Mouse (Mus musculus): ENCODE measurements around the gene Fgb.

The Fgb gene

DNA sequence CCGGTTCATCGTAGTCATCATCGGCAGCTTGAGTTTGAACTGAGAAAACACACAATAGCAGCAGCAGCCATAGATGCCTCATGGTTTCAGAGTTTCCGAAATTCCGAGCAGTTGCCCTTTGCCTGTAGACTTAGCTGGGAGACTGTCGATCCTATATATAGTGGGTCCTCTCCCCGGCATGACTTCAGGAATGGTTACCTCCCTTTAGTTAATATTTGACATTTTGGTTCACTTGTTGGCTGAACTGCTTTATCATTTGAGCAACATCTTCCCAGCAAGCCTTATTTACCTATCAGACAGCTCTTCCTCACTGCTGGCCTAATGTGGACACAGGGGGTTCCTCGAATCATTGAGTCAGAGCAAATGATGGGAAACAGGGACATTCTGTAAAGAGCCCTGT lies at the start of gene Fgb:
Gene Fgb, minus strand, starts transcription at position 184 of the 400 bp plus-strand sequence.
- DNase-seq (ENCODE audit: low spot score) = no peak

- no peak for DNase-seq (ENCODE audit: low spot score)
These were observed 49.5 kb upstream of the Fgb start for GRCm38 (mm10) chr3:83099139-83099538.

- no peak for DNase-seq (ENCODE audit: low spot score)
These were observed 48.9 kb upstream of the Fgb start for GRCm38 (mm10) chr3:83098546-83099034.

DNA sequence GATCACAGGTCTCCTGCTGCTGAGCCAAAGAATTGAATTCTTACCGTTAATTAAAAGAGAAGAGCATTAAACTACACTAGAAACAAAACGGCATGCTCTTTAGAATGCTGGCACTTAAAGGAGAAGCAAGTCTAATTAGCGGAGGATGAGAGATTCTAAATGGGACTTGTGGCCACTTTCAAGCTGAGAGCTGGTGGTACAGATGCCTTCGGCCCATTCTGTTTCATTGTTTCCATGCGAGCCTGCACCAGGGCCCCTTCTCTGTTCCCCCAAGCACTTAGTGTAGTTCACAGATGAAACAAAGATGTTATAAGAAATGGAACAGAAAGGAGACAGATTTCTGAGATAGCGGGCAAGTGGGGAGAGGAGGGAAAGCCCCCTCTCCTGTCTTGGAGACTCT lies 47.9 kb upstream of the Fgb start:
- no peak for DNase-seq (ENCODE audit: low spot score)

DNA sequence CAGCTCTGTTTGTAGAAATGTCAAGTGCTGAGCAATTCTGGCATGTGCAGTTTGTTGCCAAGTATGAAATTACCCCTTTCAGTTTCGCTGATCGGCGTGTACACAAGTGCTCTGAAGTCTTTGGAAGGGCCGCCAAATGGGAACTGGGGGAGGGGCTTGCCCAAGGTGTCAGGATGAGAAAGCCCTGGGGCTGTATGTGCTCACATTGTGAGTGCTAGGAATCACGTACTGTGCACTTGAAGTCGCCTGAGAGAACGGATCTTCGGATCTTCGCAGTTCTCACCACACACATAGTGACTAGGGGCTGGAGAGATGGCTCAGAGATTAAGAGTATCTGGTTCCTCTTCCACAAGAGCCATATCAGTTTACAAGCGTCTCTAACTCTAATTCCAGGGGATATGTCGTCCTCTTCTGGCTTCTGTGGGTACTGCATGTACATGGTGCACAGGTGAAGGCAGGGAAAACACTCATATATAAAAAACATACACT lies 30.9 kb upstream of the Fgb start:
- peak; percentile 36 for DNase-seq (ENCODE audit: low spot score)

- no peak for DNase-seq (ENCODE audit: low spot score)
These were observed 26.9 kb upstream of the Fgb start for GRCm38 (mm10) chr3:83076563-83076962.

- no peak for DNase-seq (ENCODE audit: low spot score)
These were observed 20.6 kb upstream of the Fgb start for GRCm38 (mm10) chr3:83070231-83070630.

DNA sequence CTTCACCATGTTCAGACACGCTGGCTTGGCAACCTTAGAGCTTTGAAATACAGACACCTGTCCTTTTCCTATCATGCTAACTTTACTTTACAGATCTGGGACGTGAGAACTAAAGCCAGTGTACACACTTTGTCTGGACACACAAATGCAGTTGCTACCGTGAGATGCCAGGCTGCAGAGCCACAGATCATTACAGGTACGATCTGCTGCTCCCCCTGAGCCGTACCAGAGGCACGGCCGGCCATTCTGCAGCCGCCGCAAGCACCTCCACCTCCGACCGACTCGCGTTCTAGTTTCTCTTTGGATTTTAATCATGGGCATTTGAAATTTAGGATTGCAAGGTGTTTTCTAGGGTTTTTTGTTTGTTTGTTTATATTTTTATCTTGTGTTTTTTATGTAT lies 19.2 kb upstream of the Fgb start:
- no peak for DNase-seq (ENCODE audit: low spot score)

- DNase-seq (ENCODE audit: low spot score) = no peak
These were observed 18.3 kb upstream of the Fgb start for GRCm38 (mm10) chr3:83067920-83068319.

DNA sequence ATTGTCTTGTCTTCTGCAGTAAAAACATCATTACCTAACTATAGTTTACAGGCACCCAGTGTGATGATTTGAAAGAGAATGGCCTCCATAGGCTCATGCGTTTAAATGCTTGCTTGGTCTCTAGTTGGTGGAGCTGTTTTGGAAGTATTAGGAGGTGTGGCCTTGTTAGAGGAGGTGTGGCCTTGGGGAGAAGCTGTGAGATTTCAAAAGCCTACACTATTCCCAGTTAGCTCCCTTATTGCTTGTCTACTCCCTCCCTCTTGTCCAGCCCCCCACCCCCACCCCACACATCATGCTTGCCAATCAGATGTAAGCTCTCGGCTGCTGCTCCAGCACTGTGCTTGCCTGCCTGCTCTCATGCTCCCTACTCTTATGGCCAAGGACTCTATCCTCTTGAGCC lies 7.4 kb upstream of the Fgb start:
- DNase-seq (ENCODE audit: low spot score) = no peak

DNA sequence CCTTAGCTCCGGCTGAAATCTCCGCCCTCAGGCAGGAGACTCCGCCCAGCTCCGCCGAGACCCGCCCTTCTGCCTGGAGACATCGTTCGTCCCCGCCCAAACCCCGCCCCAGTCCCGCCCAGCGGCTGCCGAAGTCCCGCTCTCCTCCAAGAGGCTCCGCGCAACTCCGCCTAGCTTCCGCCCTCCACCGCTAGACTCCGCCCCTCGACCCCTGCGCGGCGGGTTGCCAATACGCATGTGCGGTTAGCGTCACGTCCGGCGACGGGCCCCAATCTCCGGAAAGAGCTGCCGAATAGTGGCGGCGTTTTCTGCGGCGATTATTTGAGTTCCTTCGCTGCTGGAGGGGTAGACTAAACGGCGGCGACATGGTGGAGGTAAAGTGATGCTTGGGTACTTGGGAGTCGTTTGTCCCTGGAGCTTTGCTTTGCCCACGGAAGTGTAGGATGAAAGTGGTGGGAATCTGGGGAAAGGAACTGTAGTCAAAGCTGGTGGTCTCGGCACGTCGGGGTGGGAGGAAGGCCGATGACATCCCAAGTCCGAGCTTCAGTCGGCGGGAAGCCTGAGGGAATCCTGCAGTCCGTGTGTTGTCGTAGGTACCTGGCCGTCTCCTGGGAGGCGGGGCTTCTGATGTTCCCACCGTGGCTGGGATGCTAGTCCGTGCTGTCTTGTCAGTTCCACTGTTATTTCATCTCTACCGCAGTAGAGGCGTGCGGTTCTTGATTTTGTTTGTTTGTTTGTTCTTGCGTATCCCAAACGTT lies 5.8 kb upstream of the Fgb start, which contains the start of gene Plrg1:
Gene Plrg1, plus strand, starts transcription at position 242 of the 758 bp plus-strand sequence.
- peak; percentile 96 for DNase-seq (ENCODE audit: low spot score)

DNA sequence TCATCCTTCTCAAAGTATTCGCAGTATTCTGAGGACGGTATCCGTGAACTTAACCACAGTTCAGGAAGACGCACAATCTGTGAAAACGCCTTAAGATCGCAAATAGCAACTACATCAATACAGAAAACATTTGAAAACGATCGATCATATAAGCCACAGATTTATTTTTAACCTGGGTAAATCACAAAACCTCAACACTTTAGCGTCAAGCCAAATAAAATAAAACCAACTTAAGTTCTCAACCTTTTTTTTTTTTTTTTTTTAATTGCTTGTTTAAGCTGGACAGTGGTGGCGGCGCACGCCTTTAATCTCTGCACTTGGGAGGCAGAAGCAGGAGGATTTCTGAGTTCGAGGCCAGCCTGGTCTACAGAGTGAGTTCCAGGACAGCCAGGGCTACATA lies 5.1 kb upstream of the Fgb start:
- DNase-seq (ENCODE audit: low spot score) = no peak

DNA sequence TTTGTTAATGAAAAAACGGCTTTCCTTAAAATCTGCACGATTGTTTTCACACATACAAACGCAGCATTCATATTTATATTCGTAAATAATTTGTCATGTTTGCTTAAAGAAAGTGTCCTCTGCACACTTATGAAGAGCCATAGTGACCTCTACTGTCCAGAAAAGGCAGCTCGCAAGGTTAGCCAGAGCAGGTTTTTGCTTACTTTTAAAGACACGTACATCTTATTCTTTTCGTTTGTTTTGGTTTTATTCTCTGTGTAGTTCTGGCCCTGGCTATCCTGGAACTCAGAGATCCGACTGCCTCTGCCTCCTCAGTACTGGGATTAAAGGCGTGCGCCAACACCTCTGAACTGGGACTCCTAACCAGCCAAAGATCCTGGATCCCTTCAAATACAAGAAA lies 4.1 kb upstream of the Fgb start:
- DNase-seq (ENCODE audit: low spot score) = peak; percentile 22

DNA sequence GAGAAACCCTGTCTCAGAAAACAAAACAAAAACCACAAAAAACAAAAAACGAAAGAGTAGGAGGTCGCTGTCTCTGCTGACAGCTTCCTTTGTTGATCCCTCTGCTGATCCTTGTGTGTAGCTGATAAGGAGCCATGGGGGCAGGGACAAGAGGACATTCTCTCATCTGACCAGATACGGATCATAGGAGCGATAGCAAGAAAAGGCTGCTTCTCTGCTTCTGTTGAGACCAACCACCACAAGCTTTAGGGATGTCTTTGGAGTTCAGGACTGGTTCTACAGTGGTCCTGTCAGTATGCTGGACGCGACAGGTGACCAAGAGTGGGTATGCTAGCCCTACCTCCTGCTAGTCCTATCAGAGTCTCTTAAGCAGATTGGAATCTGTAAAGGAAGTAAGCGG lies 3.5 kb upstream of the Fgb start:
- no peak for DNase-seq (ENCODE audit: low spot score)

GRCm38 (mm10) chr3:83052102-83052501 lies 2.4 kb upstream of the Fgb start:
- no peak for DNase-seq (ENCODE audit: low spot score)

DNA sequence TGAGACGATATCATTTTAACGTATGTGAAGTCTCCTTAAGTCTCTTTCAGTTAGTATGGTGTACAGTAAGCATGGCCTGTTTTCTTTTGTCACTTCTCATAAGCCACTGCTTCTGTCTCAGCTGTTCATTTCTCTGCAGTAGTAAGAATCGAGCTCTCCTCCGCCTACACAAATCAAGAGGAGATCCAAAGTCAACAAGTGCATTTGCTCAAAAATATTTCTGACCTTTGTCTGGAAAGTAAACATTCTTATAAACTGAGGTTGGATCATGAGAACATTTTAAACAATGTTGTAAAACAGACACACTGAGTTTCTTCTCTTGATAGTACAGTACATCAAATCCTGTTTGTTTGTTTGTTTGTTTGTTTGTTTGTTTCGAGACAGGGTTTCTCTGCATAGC lies 998 bp upstream of the Fgb start:
- no peak for DNase-seq (ENCODE audit: low spot score)

DNA sequence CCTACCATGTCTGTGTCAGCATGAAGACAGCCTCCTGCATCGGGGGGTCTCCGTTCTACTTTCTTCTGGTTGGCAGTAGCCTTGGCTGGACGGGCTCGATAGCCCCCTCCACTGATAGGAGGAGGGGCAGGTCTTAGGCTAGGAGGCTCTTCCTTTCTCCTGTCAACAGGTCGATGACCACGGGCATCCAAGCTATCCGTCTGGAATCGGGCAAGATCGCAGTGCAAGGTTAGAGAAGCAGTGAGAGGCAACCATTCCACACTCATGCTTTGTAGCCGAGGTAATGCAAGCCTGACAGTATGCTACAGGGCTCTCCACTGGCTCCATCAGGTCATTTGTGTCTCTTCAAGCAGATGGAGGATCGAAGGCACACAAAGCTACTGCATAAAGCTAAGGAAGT lies 3.0 kb downstream of the Fgb start:
- DNase-seq (ENCODE audit: low spot score) = no peak

GRCm38 (mm10) chr3:83042451-83042850 lies 7.2 kb downstream of the Fgb start:
- DNase-seq (ENCODE audit: low spot score) = no peak

- DNase-seq (ENCODE audit: low spot score) = no peak
These were observed 10.0 kb downstream of the Fgb start for GRCm38 (mm10) chr3:83039666-83040065.

GRCm38 (mm10) chr3:83038865-83039264 lies 10.8 kb downstream of the Fgb start:
- DNase-seq (ENCODE audit: low spot score) = no peak

- DNase-seq (ENCODE audit: low spot score) = no peak
These were observed 15.9 kb downstream of the Fgb start for GRCm38 (mm10) chr3:83033801-83034200.

GRCm38 (mm10) chr3:83032746-83033308 lies 16.8 kb downstream of the Fgb start:
- no peak for DNase-seq (ENCODE audit: low spot score)

DNA sequence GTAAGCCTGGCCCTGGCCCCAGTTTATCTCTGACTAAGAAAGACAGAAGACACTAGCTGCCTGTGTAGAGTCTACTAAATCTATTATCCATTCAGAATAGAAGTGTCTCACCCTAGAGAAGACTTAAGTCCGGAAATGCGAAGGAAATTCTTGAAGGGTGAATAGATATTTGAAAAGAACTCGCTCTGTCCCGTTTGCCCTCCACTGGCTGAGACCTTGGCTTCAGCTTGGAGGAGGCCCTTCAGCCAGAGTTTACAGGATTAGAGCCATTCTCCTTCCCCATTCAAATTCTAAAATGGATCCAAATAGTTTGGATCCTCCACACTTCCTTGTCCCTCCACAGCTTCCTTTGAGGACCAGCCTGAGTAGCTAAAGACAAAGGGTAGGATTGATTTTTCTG lies 19.3 kb downstream of the Fgb start:
- DNase-seq (ENCODE audit: low spot score) = no peak
